Mouse (Mus musculus) bone marrow, adult 2 months (tissue): ENCODE measurements at regions not wholly inside any gene's neighbourhood (a gene's known extent, or its start where the extent isn't known, plus 50 kb on each side); places are given as distances from the start of the nearest gene placed in this dataset.

ENCODE experiments used
- H3K27ac ChIP-seq: fragments of 200-500 bp; 2 replicates; pipeline ENCODE4 v1.5.1; 2012; ENCODE audit warnings: low read depth, mild to moderate bottlenecking, control low read depth, inconsistent platforms, low read length; ENCODE audit not compliant: control insufficient read depth, poor library complexity, insufficient read depth
- H3K4me1 ChIP-seq: fragments of 200-500 bp; 2 replicates; pipeline ENCODE4 v1.6.1; 2011; ENCODE audit warnings: low read length; ENCODE audit not compliant: control insufficient read depth, insufficient read depth
- H3K4me3 ChIP-seq: fragments of 200-500 bp; replicated peaks from 2 replicates; pipeline ENCODE3; 2011; ENCODE audit warnings: mild to moderate bottlenecking, low read depth, low read length, control low read depth; ENCODE audit not compliant: control insufficient read depth
- CTCF ChIP-seq: fragments of 200-500 bp; IDR thresholded peaks from 2 replicates; pipeline ENCODE4 v1.5.1; 2011; ENCODE audit warnings: low read length, control low read depth; ENCODE audit not compliant: control insufficient read depth, insufficient read depth
- POLR2A ChIP-seq: fragments of 200-500 bp; IDR thresholded peaks from 2 replicates; pipeline ENCODE4 v1.6.1; 2011; ENCODE audit warnings: low read depth, mild to moderate bottlenecking, control low read depth, low read length, borderline replicate concordance; ENCODE audit not compliant: control insufficient read depth
- WGBS: fragments of 180-500 bp; shearing (Covaris S2); methylation state at CpG from one replicate; pipeline ENCODE4 v1.1.7; 2018; 5-methylcytosine and 5-hydroxymethylcytosine counted together

DNA sequence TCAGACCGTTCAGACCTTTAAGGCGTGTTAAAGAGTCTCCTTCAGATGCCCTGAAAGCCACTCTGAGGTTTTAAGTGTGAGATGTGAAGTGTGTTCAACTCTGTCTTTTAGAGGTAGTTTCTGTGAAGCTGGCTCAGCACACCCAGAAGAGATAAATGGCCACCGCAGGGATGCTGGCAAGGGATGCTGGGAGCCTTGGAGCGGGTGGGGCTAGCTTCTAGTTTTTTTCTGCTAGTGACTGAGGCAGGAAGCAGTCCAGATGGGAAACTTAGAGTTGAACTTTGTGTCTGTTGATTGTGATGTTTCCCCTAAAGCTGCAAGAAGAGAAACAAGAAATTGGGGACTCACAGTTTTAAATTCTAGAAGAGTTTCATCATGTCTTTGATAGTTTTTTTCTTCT is 143.5 kb downstream of the Cdca7 start:
- Histone ChIP-seq H3K4me3 (no peak overlapping the region), H3K27ac (no peak overlapping the region), H3K4me1 (no peaks in the 10 kb centered on the region; the same call in 1 of the 2 replicates)
- 68% methylated on average over 4 of the region's 4 CpGs for WGBS
- TF ChIP-seq CTCF (no peak), POLR2A (no peak)

DNA sequence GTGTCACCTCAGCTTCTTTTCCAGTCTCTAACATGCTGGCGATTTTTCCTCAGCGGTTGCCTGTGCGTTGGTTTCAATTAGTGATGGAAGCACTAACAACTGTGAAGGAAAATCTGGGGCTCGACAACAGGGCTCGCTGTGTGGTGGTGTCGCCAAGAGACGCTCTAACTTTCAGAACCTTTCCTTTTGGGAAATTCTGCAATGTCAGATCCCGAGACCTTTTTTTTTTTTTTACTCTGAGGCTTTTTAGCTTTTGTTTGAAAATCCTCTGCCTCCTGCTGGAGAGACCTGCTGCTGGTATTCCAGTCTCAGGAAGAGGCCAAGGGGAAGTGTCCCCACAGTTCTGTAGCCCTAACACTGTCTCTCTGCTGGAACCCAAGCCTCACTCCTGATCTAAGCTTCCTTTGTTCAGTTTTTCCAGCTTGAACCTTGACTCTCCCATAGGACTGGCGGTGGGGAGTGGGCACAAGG is 144.3 kb downstream of the Cdca7 start:
- no peaks in the 10 kb centered on the region; the same call in 1 of the 2 replicates for H3K4me1 ChIP-seq
- WGBS, result 12% methylated on average over 9 of the region's 9 CpGs
- H3K4me3 ChIP-seq, result no peak overlapping the region
- no peak for TF ChIP-seq CTCF
- no peak for TF ChIP-seq POLR2A
- H3K27ac ChIP-seq, result no peak overlapping the region

DNA sequence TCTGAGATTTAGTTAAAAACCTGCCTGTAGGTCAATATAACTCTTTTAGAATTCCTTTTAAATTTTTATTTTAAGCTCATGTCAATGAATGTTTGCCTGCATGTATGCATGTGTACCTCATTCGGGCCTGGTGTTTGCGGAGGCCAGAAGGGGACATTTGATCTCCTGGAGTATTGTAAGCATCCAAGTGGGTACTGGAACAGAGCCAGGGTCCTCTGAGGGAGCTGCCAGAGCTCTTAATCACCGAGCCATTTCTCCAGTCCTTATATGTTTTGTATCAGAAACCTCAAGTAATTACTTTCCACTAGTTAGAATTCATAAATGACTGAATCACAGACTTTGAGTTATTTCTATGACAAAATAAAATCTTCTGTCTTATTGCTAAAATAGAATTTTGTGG is 152.0 kb downstream of the Cdca7 start:
- Histone ChIP-seq H3K4me1 (no peaks in the 10 kb centered on the region; the same call in 1 of the 2 replicates), H3K27ac (no peak overlapping the region), H3K4me3 (no peak overlapping the region)
- TF ChIP-seq POLR2A, result no peak
- TF ChIP-seq CTCF, result no peak
- 81% methylated on average over 3 of the region's 3 CpGs for WGBS

DNA sequence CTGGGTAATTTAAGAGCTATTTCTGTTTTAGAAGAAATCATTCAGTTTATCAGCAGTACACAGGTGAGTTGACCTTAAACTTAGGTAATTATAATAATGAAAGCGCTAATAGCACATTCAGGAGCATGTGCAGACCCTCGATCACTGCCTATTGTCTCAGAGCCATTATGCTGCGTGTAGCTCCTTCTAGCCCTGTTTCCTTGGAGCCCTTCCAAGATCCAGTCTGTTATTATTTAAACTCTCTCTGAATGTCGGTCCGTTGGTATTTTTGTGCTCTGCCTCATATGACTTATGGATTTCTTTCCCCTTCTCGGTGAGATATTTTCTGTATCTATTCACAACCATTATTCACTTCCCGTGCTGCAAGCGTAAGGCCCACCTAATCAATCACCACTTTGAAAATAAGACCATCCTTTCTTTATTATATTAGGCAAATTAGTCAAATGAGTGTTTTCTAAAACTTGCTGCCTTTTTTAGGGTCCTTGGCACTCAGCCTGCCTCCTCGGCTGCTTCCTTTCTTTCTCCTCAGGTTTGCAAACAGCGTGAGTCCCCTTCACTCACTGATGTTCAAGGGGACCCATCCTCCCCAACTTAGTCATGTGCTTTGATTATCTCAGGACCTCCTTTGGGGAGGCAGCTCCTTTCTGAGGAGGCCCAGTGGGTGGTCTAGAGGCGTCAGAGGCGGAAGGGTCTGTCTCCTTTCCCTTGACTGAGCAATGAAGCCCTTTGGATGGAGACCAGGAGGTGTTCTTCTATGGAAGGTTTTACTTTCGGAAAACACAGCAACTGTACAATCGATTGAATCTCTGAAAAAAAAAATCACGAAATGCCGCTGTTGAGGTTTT is 152.9 kb downstream of the Cdca7 start:
- no peak overlapping the region for H3K27ac ChIP-seq
- no peak for TF ChIP-seq POLR2A
- no peak overlapping the region for H3K4me3 ChIP-seq
- H3K4me1 ChIP-seq, result no peaks in the 10 kb centered on the region; the same call in 1 of the 2 replicates
- 75% methylated on average over 16 of the region's 16 CpGs for WGBS

DNA sequence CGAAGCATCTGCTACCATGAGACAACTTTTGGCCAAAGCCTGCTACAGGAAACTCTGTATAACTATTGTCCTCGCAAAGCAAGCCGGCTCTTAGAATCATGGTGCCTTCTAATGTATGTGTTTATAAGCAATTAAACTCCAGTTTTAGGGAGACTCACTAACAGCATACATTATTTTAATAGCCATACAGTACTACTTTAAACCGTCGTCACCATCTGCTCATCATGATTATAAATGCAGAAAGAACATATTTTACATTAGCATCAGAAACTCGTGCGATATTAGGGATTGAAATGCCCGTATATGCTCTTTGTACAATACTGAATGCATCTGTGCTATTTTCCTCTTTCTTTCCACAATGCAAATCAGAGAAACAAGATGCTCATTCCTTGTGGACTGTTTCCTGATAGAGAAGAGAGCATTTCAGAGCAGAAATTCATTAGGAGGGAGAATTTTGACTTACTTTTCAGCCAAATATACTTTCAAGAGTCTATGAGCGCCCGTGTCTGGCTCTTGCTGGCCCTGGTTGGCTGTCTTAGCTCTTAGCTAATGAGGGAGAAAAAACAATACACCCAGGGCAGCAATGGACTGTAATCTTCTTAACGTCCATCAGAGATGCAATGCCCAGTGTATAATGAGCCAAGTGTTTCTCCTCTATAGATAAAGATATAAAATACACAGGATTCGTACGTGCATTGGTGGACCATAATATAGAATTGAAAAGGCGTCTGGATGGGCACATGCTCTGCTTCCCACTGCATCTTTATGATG is 153.9 kb downstream of the Cdca7 start:
- no peaks in the 10 kb centered on the region; the same call in 1 of the 2 replicates for H3K4me1 ChIP-seq
- TF ChIP-seq POLR2A (no peak), CTCF (no peak)
- no peak overlapping the region for H3K27ac ChIP-seq
- H3K4me3 ChIP-seq, result no peak overlapping the region
- 83% methylated on average over 14 of the region's 14 CpGs for WGBS

DNA sequence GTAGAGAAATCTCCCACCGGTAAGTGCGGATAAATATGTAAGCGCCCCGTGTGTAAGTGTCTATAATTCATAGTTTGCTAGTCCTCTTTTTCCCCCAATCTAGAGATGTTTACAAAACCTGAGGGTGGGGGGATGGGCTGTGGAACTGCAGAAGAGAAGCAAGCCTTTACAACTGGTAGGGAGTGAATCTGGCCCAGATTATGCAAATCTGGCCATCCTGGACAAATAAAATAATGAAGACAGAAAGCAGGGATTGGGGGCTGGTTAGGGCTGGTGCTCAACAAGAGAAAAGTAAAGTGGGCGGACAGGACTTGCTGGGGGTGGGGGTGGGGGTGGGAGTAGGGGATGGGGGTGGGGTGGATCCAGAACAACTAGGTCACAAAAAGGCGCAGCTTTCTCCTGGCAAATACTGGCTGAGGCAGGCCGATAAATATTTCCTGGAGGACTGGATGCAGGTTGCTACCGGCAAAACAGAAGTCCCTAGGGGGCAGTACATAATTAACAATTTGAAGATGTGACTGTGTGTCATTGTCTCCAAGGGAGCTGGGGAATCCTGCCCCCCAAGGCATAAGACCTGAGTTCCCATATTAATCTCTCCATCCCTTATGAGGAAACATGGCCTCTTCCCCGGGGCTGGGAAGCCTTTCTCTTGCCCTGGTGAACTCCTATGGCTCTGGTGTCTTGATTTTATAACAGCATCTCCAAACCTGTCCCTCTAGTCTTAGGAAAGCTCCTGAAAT is 162.1 kb downstream of the Cdca7 start:
- H3K4me1 ChIP-seq, result no peaks in the 10 kb centered on the region
- TF ChIP-seq CTCF (no peak), POLR2A (no peak)
- no peak overlapping the region for H3K4me3 ChIP-seq
- WGBS, result 66% methylated on average over 9 of the region's 9 CpGs
- no peak overlapping the region for H3K27ac ChIP-seq

DNA sequence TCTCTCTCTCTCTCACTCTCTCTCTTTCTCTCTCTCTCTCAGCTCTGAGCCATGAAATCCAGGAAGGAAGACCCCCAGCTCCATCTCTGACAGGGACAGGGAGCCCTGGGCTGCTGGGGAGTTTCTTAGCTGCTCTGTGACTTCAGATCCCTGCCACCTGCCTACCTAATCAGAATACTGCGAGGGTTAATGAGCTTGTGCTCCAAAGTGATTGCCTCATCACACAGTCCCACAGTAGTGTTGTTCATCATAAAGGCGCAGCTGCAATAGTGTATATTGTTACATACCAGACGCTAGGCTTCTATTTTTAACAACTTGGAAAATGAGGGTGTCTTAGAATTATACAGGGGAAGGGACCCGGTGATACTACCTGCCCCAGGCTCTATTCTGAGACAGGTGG is 163.1 kb downstream of the Cdca7 start:
- TF ChIP-seq POLR2A, result no peak
- no peak for TF ChIP-seq CTCF
- H3K4me1 ChIP-seq, result no peaks in the 10 kb centered on the region; the same call in 1 of the 2 replicates
- no peak overlapping the region for H3K27ac ChIP-seq
- no peak overlapping the region for H3K4me3 ChIP-seq
- 66% methylated on average over 4 of the region's 4 CpGs for WGBS

DNA sequence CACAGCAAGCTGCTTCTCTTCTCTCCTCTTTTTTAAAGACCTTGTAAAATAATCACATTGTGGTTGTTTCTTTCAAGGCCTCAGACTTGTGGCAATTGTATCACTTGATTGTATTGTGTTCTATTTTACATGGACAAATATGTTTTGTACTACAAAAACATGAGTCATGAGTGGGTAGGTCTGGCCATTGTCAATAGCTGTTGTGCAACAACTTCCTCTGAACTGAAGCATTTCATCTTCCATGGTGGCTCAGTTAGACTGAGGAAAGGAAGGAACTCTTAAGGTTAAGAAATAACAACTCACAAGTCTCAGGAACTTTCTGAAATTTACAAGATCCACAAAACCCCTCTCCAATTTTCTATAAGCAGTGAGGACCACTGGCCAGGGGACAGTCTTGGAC is 165.3 kb downstream of the Cdca7 start:
- no peak for TF ChIP-seq POLR2A
- no peak for TF ChIP-seq CTCF
- H3K27ac ChIP-seq, result no peak overlapping the region
- no peaks in the 10 kb centered on the region; the same call in 1 of the 2 replicates for H3K4me1 ChIP-seq
- no peak overlapping the region for H3K4me3 ChIP-seq
